Mouse (Mus musculus): ENCODE results near the gene Alyref2. TPM values are rescaled to one million over a fixed set of nuclear protein-coding genes. Genes with fewer than 3 reads are reported as not detected.

The Alyref2 gene
- polyA plus RNA-seq, 2 experiments: 10.8 to 14.5 TPM

DNA sequence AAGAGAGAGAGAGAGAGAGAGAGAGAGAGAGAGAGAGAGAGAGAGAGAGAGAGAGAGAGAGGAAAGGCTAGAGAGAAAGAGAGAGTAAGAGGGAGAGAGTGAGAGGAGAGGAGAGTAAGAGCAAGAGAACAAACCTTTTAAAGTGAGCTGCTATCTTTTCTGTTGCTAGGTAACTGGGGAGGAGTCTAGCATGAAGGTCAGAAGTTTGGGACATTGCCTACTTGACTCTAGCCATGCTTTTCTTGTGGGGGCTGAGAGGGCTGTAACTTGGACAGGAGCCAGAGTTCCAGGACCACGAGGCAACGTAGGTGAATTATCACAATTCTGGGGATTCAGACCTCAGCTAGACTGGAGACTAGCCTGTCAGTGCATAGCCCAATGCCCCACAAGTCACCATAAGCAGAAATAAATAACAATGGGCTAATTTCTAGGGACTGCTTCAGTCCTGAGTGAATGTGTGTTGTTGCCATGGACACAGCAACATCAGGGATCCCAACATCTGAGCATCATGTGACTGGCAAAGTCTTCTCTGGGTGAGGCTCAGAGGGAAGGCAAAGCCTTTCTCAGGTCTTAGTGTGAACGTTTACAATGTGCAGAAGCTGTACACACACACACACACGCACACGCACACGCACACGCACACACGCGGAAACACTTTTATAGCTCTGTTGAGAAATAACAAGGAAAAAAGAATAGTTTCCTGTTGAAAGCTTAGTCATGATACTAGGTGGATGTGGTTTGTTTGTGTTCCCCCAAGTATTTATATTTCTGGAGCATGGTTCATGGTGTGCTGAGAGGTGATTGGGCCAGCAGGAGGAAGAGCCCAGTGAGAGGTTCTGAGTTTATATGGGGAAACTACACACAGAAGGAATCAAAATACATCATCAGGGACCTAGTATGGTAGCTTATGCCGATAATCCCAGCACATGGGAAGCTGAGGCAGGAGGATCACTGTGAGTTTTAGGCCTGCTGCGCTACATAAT is 50.4 kb downstream of the Alyref2 start:
- H3K36me3 ChIP-seq (ENCODE audit: control insufficient read depth, insufficient read depth, low read length): no peaks in the 10 kb centered on the region
- no peaks in the 10 kb centered on the region for H3K27me3 ChIP-seq (ENCODE audit: control insufficient read depth, insufficient read depth, low read length)
- 76% methylated on average over 11 of the region's 11 CpGs for WGBS
- ATAC-seq (ENCODE audit: low FRiP score, low read depth): no peak
- no peak overlapping the region for H3K4me3 ChIP-seq (replicated peaks; ENCODE audit: low read length)
- no peak overlapping the region for H3K4me2 ChIP-seq (replicated peaks; ENCODE audit: low read depth, low read length, severe bottlenecking)
- H3K4me1 ChIP-seq (ENCODE audit: control insufficient read depth, insufficient read depth, low read length): no peaks in the 10 kb centered on the region
- no peak for DNase-seq (ENCODE audit: low spot score)
- no peak overlapping the region for H3K9ac ChIP-seq (ENCODE audit: low read depth, low read length, severe bottlenecking)
- no peaks in the 10 kb centered on the region for H3K9me3 ChIP-seq (ENCODE audit: control insufficient read depth, low read length)
- H3K27ac ChIP-seq (replicated peaks; ENCODE audit: low read depth, low read length): no peak overlapping the region
- TF ChIP-seq POLR2A (IDR thresholded peaks at IDR 0.05; ENCODE audit: borderline replicate concordance, extremely low read depth, insufficient read depth, insufficient read length): no peak

Other genes starting within 250 kb of the Alyref2 start
- gene B4galt3, start 233.2 kb upstream of the Alyref2 start, polyA plus RNA-seq (2012; rRNA removed): 87.2 and 111 TPM in 2 replicates
- 68.7 and 72.5 TPM in 2 replicates for gene B4galt3, start 233.2 kb upstream of the Alyref2 start, polyA plus RNA-seq (2014; fragmentation: Nextera tagmentation; extraction: Ambion mirVana)
- gene Ppox, start 222.3 kb upstream of the Alyref2 start, polyA plus RNA-seq (2012; rRNA removed): 133 and 152 TPM in 2 replicates
- gene Ppox, start 222.3 kb upstream of the Alyref2 start, polyA plus RNA-seq (2014; fragmentation: Nextera tagmentation; extraction: Ambion mirVana): 55.7 and 67.2 TPM in 2 replicates
- 104 and 128 TPM in 2 replicates for gene Usp21, start 215.5 kb upstream of the Alyref2 start, polyA plus RNA-seq (2012; rRNA removed)
- gene Usp21, start 215.5 kb upstream of the Alyref2 start, polyA plus RNA-seq (2014; fragmentation: Nextera tagmentation; extraction: Ambion mirVana): 81.2 and 96.0 TPM in 2 replicates
- gene Ufc1, start 208.5 kb upstream of the Alyref2 start, polyA plus RNA-seq (2012; rRNA removed): 46.5 and 60.9 TPM in 2 replicates
- 133 and 135 TPM in 2 replicates for gene Ufc1, start 208.5 kb upstream of the Alyref2 start, polyA plus RNA-seq (2014; fragmentation: Nextera tagmentation; extraction: Ambion mirVana)
- gene Dedd, start 174.3 kb upstream of the Alyref2 start, polyA plus RNA-seq (2012; rRNA removed): 72.5 and 81.1 TPM in 2 replicates
- gene Dedd, start 174.3 kb upstream of the Alyref2 start, polyA plus RNA-seq (2014; fragmentation: Nextera tagmentation; extraction: Ambion mirVana): 50.9 and 57.7 TPM in 2 replicates
- gene Nit1, start 157.8 kb upstream of the Alyref2 start, polyA plus RNA-seq (2012; rRNA removed): 50.0 and 54.0 TPM in 2 replicates
- gene Nit1, start 157.8 kb upstream of the Alyref2 start, polyA plus RNA-seq (2014; fragmentation: Nextera tagmentation; extraction: Ambion mirVana): 29.0 and 30.4 TPM in 2 replicates
- gene Pfdn2, start 157.8 kb upstream of the Alyref2 start, polyA plus RNA-seq (2012; rRNA removed): 40.5 and 82.5 TPM in 2 replicates
- gene Pfdn2, start 157.8 kb upstream of the Alyref2 start, polyA plus RNA-seq (2014; fragmentation: Nextera tagmentation; extraction: Ambion mirVana): 43.0 and 48.0 TPM in 2 replicates
- 1.1 and 1.3 TPM in 2 replicates for gene Klhdc9, start 142.7 kb upstream of the Alyref2 start, polyA plus RNA-seq (2012; rRNA removed)
- gene Klhdc9, start 142.7 kb upstream of the Alyref2 start, polyA plus RNA-seq (2014; fragmentation: Nextera tagmentation; extraction: Ambion mirVana): 0.88 and 1.1 TPM in 2 replicates
- gene Nectin4, start 133.4 kb upstream of the Alyref2 start, polyA plus RNA-seq (2012; rRNA removed): 16.6 and 19.4 TPM in 2 replicates
- gene Nectin4, start 133.4 kb upstream of the Alyref2 start, polyA plus RNA-seq (2014; fragmentation: Nextera tagmentation; extraction: Ambion mirVana): 19.2 and 21.0 TPM in 2 replicates
- gene Arhgap30, start 114.5 kb upstream of the Alyref2 start, polyA plus RNA-seq (2012; rRNA removed): 2.0 and 2.5 TPM in 2 replicates
- 1.6 and 2.5 TPM in 2 replicates for gene Arhgap30, start 114.5 kb upstream of the Alyref2 start, polyA plus RNA-seq (2014; fragmentation: Nextera tagmentation; extraction: Ambion mirVana)
- 97.0 and 128 TPM in 2 replicates for gene Usf1, start 92.2 kb upstream of the Alyref2 start, polyA plus RNA-seq (2012; rRNA removed)
- 86.2 and 89.9 TPM in 2 replicates for gene Usf1, start 92.2 kb upstream of the Alyref2 start, polyA plus RNA-seq (2014; fragmentation: Nextera tagmentation; extraction: Ambion mirVana)
- gene Tstd1, start 84.6 kb upstream of the Alyref2 start, polyA plus RNA-seq (2012; rRNA removed): 3.9 and 4.7 TPM in 2 replicates
- gene Tstd1, start 84.6 kb upstream of the Alyref2 start, polyA plus RNA-seq (2014; fragmentation: Nextera tagmentation; extraction: Ambion mirVana): 2.8 and 3.4 TPM in 2 replicates
- 19.2 and 20.9 TPM in 2 replicates for gene F11r, start 65.9 kb upstream of the Alyref2 start, polyA plus RNA-seq (2012; rRNA removed)
- 35.4 and 37.6 TPM in 2 replicates for gene F11r, start 65.9 kb upstream of the Alyref2 start, polyA plus RNA-seq (2014; fragmentation: Nextera tagmentation; extraction: Ambion mirVana)
- gene Itln1, start 31.8 kb downstream of the Alyref2 start, polyA plus RNA-seq (2012; rRNA removed): 0.05 TPM in 1 of 2 replicates, not detected in the other
- not detected in 2 replicates for gene Itln1, start 31.8 kb downstream of the Alyref2 start, polyA plus RNA-seq (2014; fragmentation: Nextera tagmentation; extraction: Ambion mirVana)
- gene Cd244a, start 55.7 kb downstream of the Alyref2 start, polyA plus RNA-seq (2012; rRNA removed): 0.03 and 0.06 TPM in 2 replicates
- 0.39 TPM in 1 of 2 replicates, not detected in the other for gene Cd244a, start 55.7 kb downstream of the Alyref2 start, polyA plus RNA-seq (2014; fragmentation: Nextera tagmentation; extraction: Ambion mirVana)
- 0.69 and 0.82 TPM in 2 replicates for gene Ly9, start 103.9 kb downstream of the Alyref2 start, polyA plus RNA-seq (2012; rRNA removed)
- gene Ly9, start 103.9 kb downstream of the Alyref2 start, polyA plus RNA-seq (2014; fragmentation: Nextera tagmentation; extraction: Ambion mirVana): 0.12 and 0.18 TPM in 2 replicates
- gene Slamf7, start 149.6 kb downstream of the Alyref2 start, polyA plus RNA-seq (2012; rRNA removed): 0.09 and 0.27 TPM in 2 replicates
- 0.18 and 0.21 TPM in 2 replicates for gene Slamf7, start 149.6 kb downstream of the Alyref2 start, polyA plus RNA-seq (2014; fragmentation: Nextera tagmentation; extraction: Ambion mirVana)
- gene Cd48, start 178.5 kb downstream of the Alyref2 start, polyA plus RNA-seq (2012; rRNA removed): 2.3 and 2.4 TPM in 2 replicates
- 5.0 and 5.4 TPM in 2 replicates for gene Cd48, start 178.5 kb downstream of the Alyref2 start, polyA plus RNA-seq (2014; fragmentation: Nextera tagmentation; extraction: Ambion mirVana)